Mouse (Mus musculus) olfactory bulb, adult 2 months (tissue): ENCODE results near the gene Cpa2.

ENCODE experiments used
- CTCF ChIP-seq: fragments of 200-500 bp; IDR thresholded peaks from 2 replicates; pipeline ENCODE4 v1.5.1; 2012; ENCODE audit warnings: low read depth, mild to moderate bottlenecking, low read length, moderate library complexity; ENCODE audit not compliant: insufficient read depth
- POLR2A ChIP-seq: fragments of 200-500 bp; IDR thresholded peaks from 2 replicates; pipeline ENCODE4 v1.6.1; 2012; ENCODE audit warnings: mild to moderate bottlenecking, low read depth, low read length, moderate library complexity; ENCODE audit not compliant: insufficient read depth

GRCm38 (mm10) chr6:30520400-30520799 is 21.0 kb upstream of the Cpa2 start:
- TF ChIP-seq POLR2A (no peak), CTCF (no peak)
